Mouse (Mus musculus): Measurements from ENCODE around the gene Atp6v1b1.

DNA sequence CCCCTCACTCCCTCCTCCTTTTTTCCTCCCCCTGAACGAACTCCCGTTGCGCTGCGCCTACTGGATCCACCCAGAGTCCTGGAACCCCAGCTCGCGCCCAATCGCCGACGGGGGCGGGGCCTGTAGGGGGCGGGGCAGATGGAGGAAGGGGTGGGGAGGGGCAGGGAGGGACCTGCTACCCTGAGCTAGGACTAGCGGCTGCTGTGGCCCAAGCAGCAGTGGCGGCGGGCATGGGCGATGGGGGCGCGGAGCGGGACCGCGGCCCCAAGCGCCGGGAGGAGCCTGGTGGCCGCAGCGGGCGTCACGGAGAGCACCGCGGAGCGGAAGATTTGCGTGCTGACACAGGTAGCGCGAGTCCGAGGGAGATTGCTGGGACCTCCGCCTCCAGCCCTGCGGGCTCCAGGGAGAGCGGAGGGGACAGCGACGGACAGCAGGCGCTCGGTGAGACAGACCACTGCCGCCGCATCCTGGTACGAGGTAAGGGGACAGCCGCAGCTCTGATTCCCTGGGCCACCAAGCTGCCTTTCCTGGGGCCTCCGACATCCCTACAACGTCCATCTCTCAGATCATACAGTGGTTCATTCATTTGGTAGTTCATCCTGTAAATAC lies 31.6 kb upstream of the Atp6v1b1 start, which contains the start of gene Vax2:
- TF ChIP-seq CTCF (IDR thresholded peaks at IDR 0.05; ENCODE audit: control insufficient read depth, insufficient read depth, low read length) (no peak), POLR2A (IDR thresholded peaks at IDR 0.05; ENCODE audit: borderline replicate concordance, control insufficient read depth, low read depth, low read length) (no peak)

All from bone marrow, adult 2 months (tissue).